Mouse (Mus musculus) mouse embryonic stem cell (cell line): ENCODE data around the gene Mrpl37.

Source experiments
- in situ Hi-C, 2 experiments: fragments of 300-500 bp; cut with MboI; formaldehyde crosslinking; loops; 1 replicate in 1 of 2; 3 replicates in 1 of 2; pipeline ENCODE4 v1.14.3; 2019 to 2020; ENCODE audit warnings: low sequenced_read_pairs in 2 of 2, low pct_unique_long_range_greater_than_20kb in 1 of 2, mixed read lengths in 1 of 2; ENCODE audit not compliant: unreplicated experiment in 1 of 2

Mrpl37 gene

DNA sequence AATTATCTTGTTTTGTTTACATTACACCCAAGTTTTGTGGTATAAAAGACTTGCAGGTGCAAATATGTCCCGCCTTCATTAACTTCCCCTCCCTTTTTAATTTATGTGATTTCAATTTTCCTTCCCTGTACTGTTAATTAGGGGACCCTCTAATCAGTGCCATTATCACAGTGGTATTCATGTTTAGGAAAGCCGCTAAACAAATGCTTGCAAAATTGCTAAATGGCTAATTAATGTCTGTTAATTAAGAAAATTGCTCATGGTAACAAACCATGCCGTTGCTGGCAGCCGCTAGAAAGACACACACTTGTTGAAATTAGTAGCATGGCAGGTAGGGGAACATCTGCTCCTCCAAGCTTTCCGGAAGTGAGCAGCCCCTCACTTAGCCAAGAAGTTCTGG, 41.3 kb downstream of the Mrpl37 start:
- in situ Hi-C loops = no loop called here

DNA sequence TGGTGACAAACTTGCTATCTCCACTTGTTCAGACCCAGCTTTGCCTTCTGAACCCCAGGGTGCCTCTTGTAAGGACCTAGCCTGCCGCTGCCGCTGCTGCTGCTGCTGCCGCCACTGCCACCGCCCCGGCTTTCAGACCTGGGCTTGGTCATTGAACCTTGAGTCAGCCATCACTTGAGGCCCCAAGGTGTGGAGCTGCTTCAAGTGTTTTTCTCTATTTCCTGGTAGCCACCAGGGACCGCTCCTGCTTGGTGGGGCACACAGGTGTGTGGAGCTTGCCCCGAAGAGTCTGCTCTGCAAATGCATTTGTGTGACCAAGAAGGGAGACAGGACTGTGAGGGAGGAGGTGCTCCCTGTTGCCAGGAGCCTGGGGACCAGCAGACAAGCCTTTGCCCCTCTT, 41.8 kb downstream of the Mrpl37 start:
- in situ Hi-C loops = no loop called here

DNA sequence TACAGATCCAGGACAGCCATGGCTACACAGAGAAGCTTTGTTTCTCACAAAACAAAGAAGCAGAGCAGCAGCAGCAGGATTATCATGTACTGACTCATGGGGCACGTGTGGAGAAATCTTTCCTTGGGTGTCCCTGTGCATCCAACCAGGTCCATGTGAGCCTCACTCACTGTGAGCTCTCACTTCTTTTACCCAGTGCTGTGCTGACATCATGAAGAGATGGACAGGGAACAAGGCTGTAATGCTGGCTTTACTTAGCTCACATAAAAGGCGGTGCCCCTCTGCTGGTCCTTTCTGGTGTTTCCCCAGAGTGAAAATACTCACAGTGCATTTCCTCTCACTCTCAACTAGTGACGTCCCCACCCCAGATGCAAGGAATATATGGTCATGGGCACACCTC, 45.2 kb downstream of the Mrpl37 start:
- in situ Hi-C loops = no loop called here

DNA sequence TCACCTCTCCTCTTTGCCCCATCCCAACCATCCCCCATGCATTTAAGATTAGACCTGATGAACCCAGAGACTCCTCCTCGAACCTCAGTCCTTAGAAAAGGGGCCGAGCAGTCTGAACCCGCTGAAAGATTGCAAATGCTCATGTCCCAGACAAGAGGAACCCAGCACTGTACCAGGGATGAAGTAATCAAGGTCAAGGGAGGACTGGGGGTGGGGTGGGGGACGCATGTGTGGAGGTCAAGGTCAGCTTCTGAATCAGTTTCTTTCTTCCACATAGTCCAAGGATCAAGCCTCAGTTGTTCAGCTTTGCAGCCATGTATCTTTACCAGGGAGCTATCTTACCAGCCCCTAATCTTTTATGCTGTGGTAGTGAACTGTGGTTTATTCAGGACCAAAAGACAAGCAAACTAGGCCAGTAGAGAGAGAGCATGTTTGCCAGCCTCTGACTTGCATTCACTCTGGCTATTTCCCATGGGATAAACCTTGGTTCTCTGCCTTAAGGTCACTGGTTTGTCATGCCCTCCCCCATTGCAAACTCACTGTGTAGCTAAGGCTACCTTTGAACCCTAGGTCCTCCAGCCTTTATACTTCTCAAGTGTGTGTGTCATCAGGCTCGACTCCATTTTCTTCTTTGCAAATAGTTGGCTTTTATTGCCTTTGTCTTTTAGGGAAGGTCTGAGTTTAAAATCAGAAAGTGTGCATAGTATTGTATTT, 46.2 kb downstream of the Mrpl37 start:
- in situ Hi-C loops = no loop called here

DNA sequence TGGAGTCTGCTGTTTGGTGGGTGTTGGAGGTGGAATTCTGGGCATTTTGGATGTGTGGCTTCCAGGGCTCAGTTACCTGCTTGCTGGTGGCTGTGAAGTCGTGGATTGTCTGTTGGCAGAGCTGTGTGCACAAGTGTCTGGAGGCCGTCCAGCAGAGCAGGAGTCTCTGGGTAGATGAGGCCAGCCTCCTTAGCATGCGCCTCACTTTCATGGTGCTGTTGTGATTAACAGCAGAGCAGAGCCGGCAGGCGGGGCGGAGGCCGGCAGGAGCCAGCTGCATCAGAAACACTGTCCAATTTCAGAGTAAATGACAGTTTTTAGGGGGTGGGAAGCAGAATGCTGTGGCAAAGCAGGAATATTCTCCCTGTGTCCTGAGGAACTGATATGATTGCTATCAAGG, 47.6 kb downstream of the Mrpl37 start:
- in situ Hi-C loops = no loop called here

DNA sequence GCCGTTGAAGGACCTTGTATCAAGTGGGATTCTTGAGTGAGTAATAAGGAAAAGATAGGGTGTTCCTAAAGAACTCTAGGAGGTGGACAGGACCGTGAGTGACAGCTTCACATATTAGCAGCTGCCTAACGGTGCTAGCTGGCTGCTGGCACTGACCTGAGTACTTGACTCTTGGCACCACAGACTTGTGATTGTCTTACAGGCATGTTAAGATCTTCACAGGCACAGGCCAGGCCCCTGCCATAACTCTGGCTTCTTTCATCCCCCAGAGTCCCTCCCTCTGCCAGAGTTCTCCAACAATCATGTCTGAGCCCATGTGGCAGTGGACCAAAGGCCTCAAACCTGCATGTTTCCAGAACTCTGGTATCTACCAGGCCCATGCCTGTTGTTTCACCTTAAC, 48.1 kb downstream of the Mrpl37 start:
- in situ Hi-C loops = no loop called here

DNA sequence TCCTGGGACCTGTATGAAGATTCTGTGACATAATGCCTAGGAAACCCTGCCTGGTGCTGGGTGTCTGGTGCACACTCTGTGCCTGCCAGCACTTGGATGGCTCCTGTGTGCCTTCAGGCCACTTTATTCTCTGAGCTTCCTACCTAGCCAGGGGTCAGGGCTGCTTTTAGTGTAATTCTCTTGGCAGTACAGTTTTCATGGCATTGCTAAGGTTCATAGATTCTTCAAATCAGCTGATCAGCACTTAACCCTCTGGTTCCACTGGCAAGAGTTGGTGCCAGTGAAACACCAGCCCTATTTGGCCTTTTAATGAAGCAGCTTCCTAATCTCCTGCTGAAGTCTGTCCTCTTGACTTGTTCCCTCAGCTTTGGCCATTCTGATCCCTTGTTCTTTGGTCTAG, 49.4 kb downstream of the Mrpl37 start:
- in situ Hi-C loops = no loop called here

DNA sequence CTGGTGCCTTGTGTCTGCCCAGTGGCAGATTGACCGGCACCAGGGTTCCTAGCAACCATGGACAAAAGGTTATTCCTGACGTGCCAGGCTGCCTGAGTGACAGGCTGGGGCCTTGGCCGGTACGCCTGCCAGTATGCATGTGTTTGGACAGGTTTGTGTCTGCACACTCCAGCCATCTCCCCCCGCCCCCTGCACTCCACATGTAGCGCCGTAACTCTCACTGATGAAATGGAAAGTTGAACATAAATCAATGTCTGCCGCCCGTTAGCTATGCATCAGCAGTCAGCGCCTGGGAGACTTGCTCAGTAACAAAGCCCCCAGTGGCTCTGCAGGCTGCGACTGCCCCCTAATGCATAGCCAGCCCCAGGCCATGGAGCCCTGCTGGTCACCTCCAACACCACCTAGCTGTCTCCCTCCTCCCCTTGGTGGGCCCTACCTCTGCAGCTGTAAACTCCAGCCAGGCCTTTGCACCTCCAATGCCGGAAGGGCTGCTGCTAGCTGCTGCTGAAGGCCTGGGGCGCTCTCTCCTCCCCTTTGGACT, 50.6 kb downstream of the Mrpl37 start:
- in situ Hi-C loops = no loop called here

DNA sequence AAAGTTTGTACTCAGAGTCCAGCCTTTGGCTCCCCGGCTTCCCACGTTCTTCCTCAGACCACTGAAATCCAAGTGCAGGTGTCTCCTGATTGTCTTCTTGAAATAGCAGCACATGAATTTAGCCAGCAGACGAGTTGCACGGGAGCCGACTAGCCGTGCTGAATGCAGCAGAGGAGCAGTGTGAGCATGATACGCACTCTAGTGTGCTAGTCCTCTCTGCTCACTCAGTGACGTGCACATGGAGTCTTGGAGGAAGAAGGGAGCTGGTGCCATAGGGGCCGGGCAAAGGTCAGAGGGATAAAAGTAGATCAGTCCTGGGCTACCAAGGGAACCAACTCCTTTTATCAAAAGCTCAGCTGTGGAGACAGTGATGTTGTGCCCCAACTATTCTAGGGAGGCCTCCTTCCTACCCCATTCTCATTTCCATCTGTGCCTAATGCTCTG, 52.8 kb downstream of the Mrpl37 start:
- in situ Hi-C loops = no loop called here

DNA sequence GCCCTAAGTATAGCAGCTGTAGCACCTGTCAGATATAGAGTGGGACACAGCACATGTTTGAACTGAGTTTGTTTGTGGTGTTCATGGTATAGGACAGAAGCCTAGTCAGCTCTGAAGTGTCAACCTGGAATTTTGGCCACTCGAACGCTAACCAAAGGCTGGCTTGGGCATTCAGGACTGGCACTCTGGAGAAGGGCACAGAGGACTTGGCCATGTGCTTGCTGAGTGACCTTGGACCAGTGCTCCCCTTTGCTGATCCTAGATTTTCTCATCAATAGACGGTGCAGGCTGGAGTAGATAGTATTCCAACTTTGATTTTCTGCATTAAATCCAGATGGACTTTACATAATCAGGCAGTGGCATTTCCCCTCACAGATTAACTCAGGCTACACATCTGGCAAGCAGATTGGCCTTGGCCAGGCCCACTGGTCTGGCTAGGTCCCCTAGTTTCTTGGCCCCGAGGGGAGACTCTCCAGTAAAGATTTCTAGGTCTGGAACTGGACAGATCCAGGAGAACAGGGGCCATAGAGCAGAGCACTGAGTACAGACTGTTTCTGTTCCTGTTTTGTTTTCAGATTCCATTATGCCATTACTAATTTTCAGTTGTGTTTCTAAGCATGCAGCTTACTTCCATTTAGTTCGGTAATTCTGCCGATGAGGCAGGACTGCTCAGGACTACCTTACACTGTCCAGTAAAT, 53.4 kb downstream of the Mrpl37 start:
- in situ Hi-C loops = no loop called here

DNA sequence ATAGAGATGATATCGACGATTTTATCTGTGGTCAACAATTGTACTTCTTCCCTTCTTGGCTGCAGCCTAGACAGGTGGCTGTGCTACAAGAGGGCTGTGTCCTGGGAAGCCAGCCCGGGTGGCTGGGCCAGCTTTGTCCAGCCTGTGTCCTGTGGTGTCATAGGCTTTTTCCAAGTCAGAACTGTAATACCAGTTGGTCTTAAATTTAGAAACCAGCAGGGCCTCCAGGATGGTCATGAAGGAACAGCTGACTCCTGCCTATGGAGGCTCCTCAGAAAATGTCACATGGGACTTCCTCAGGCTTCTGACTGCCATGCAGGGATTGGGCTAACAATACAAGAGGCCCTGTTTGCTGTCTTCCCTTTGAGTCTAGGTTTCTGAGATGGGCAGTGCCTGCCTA, 54.1 kb downstream of the Mrpl37 start:
- in situ Hi-C loops = no loop called here

DNA sequence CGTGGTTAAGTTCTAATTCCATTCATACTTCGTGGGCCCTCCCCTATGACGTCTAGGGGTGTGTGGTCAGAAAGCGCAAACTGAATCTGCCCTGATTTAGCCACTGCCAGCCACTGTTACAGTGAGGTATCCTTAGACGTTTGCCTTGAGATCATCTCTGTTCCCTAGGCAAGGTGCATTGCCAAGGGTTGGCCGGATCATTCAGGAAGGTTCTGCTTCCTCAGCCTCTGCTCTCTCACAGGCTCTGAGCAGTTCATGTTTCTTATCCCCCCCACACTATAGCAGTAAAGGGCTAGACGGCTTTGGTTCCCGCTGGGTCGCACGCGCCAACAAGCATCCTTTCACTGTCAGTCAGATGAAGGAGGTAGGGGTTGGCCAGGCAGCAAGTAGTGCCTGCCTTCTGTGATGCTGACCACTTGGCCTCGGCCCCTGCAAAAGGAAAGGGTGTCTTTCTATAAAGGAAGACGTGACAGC, 54.6 kb downstream of the Mrpl37 start:
- in situ Hi-C loops = no loop called here

DNA sequence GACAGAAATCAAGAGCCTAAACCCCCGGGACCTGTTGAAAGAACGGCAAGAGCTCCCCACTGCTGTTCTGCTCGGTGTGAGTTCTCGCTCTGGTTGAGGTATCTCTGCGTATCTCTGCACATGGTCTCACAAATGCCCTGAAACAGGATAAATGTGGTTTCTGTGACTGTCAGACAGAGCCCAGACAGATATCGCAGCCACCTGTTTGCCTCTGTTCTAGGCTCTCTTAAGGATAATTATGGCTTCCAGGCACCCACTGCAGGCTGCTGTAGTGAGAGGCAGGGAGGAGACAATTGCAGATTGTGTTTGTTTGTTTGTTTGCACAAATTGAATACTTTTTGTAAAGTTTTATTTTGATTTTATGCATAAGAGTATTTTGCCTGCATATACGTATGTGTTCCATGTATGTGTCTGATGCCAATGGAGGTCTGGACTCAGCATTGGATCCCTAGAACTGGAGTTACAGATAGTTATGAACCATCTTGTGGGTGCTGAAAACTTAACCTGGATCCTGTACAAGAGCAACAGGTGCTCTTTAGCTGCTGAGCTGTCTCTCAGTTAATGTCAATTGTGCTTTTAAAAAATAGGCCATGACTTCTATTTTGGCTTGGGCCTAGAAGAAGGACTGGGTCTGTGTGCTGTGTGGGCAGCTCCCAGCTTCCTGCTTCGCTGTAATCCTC, 55.2 kb downstream of the Mrpl37 start:
- in situ Hi-C loops = no loop called here

DNA sequence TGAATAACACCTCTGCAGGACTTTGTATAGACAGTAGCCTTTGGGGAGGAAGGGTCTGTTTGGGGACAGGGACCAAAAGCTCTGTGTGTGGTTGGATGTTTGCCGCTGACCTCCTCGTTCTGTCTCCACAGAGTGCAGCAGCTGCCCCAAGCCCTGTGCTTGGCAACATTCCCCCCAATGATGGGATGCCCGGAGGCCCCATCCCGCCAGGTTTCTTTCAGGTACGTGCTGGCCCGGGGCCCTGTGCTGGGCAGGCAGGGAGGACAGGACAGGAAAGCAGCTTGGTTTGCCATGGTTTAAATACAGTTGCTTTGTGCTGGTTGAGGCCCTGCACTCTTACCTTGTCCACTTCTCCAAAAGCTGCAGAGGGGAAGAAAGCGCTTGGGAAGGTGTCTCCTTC, 57.1 kb downstream of the Mrpl37 start:
- in situ Hi-C loops = no loop called here

DNA sequence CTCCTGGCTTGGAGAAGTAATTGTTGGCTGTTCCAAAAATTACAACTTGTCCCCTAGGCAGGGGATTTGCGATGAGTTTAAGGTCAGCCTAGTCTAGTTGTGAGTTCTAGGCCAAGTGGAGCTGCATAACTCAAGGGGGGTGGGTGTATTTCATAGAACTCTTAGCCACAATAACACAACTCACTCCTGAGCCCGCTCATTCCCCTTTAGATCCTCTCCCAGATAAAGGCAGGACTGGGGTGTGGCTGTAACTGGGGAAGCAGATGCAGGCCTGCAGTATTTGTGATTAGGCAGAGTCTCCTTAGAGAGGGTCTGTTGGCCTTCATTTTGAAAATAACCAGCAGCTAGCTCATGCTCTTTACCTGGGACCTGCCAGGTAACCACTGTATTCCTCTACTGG, 58.5 kb downstream of the Mrpl37 start:
- in situ Hi-C loops = no loop called here

DNA sequence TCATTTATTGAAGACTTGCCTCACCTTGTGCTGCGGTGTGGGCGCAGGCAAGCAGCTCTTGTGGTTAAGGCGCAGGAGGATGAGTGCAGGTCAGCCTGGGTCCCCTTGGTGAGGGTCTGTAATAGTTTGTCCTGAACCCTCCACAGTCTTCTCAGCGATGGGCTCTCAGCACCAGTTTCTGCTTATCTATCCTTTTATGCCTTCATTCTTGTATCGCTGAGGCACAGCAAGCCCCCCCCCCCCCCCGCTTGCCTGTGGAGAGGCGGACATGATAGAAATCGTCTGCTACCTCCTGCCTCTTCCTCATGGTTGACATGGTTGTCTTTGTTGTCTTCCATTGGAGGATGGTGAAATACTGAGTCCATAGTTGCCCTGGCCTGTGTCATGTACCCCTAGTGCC, 59.3 kb downstream of the Mrpl37 start:
- in situ Hi-C loops = no loop called here

DNA sequence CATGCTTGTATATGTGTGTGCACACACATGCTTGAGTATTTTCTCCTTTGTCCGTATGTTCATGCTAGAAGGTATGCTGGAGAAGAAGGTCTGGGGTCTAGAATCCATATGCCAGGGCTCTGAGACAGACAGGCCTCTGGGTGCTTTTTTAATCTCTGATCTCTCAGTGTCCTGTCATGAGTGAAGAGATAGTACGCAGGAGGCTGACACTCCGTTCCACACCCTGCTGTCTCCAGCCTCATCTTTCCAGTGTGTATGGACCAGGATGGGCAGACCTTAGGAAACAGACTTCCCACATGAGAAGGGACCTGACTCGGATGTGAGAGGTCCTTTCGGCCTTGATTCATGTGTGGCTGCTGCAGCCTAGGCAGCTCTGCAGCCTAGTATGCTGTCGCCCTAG, 59.9 kb downstream of the Mrpl37 start:
- in situ Hi-C loops = no loop called here

DNA sequence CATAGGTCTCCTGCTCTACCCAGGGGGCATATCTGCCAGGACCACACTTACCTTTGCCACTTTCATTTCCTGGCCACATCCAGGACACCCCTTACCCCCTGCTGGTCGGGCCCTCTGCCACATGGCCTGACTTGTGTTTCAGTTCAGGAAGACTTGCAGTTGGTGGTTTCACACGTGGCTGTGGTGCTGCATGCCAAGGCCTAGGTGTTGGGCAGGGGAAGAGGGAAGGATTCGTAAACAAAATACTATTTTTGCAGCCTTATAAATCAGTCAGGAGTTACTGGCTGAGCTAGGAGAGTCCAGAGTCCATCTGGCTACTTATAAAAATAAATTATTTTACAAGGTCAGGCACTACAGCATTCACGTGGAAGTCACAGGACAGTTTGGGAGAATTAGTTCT, 60.4 kb downstream of the Mrpl37 start:
- in situ Hi-C loops = no loop called here
